Mouse (Mus musculus) stomach, postnatal 0 days (tissue): ENCODE measurements around the gene Ppp1r9a.

ENCODE experiments used
- CTCF ChIP-seq: IDR thresholded peaks from 2 replicates; pipeline ENCODE4 v1.5.1; 2016; ENCODE audit warnings: antibody characterized with exemption, low read depth, mild to moderate bottlenecking, moderate library complexity
- EP300 ChIP-seq: optimal IDR thresholded peaks from 2 replicates; pipeline ENCODE3; 2016; ENCODE audit warnings: antibody characterized with exemption

GRCm38 (mm10) chr6:5189507-5189906, 286.8 kb downstream of the Ppp1r9a start:
- no peak for TF ChIP-seq CTCF
- no peak for TF ChIP-seq EP300
